In the genomic region with DNA sequence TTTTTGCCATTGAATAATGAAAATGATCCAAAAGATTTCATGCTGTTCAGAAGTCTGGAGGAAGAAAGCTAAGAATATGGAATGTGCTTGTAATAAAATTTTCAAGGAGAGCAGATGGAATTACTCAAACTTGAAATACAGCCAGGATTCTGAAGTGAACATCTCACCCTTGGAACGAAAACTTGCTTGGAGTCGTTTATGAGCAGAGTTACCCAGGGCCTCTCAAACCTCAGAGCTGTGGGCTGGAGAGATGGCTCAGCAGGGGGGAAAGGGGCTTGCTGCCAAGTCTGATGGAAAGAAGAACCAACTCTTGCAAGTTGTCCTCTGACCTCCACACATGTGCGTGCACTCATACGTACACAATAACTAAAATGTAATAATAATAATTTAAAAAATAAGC, we compare ENCODE assay signal across 14 mouse cellular contexts.
DNase-seq lines count a peak whose midpoint lies in the region; ATAC-seq and TF ChIP-seq lines count a peak whose summit lies in the region.
"Had no signal": no experiment of that assay in that cellular context is flagged by ENCODE, and none has a peak within 500 bp of the region (broad histone marks: within the 10 kb centered on the region; RNA-seq: fewer than 3 reads in every experiment).

No protein-coding gene starts in this region.

- no peak for TF ChIP-seq CTCF in brain, embryonic 14.5 days (IDR thresholded peaks at IDR 0.05; ENCODE audit: borderline replicate concordance, extremely low read depth, insufficient read depth, insufficient read length)

- no peaks in the 10 kb centered on the region for H3K27me3 ChIP-seq in limb, embryonic 12.5 days
- H3K27me3 ChIP-seq in limb, embryonic 10.5 days (ENCODE audit: low read depth, poor library complexity, severe bottlenecking): peaks cover 7% of the 10 kb centered on the region; the same call in 1 of the 2 replicates
- no peaks in the 10 kb centered on the region for H3K27me3 ChIP-seq in intestine, embryonic 15.5 days (replicated peaks)
- H3K27me3 ChIP-seq in stomach, embryonic 14.5 days (ENCODE audit: control insufficient read depth, insufficient read depth, low read length): no peaks in the 10 kb centered on the region

- no peak overlapping the region for H3K4me3 ChIP-seq in limb, embryonic 12.5 days (replicated peaks)
- no peak overlapping the region for H3K4me3 ChIP-seq in limb, embryonic 10.5 days
- no peak overlapping the region for H3K4me3 ChIP-seq in intestine, embryonic 15.5 days (replicated peaks)
- no peak overlapping the region for H3K4me3 ChIP-seq in stomach, embryonic 14.5 days (ENCODE audit: low read depth, low read length)
- H3K4me3 ChIP-seq: liver, embryonic 12.5 days; myocyte had no signal

- DNase-seq in limb, embryonic 10.5 days (ENCODE audit: low spot score): no peak
- peak; percentile 65 for DNase-seq in brain, embryonic 14.5 days (ENCODE audit: low read depth)
- DNase-seq in thymus, postnatal 0 days (ENCODE audit: low spot score): no peak
- no peak for DNase-seq in urinary bladder, postnatal 25 days (ENCODE audit: low spot score)
- DNase-seq: adrenal gland, postnatal 36 days; cerebellum, postnatal 36 days; layer of hippocampus, adult 9-11 months; retina, postnatal 1 day; thymus, adult 18-20 months had no signal

- peaks cover 13% of the 10 kb centered on the region for H3K9me3 ChIP-seq in limb, embryonic 12.5 days
- H3K9me3 ChIP-seq in limb, embryonic 10.5 days (replicated peaks): no peaks in the 10 kb centered on the region
- H3K9me3 ChIP-seq in intestine, embryonic 15.5 days: no peaks in the 10 kb centered on the region
- H3K9me3 ChIP-seq in stomach, embryonic 14.5 days (ENCODE audit: control insufficient read depth, low read depth, low read length): 0 out of 2 replicates have a peak, but pooled peaks cover 3% of the 10 kb centered on the region

- 43% methylated on average over 4 of the region's 4 CpGs for WGBS in limb, embryonic 12.5 days
- 91% methylated on average over 4 of the region's 4 CpGs for WGBS in limb, embryonic 10.5 days
- WGBS in intestine, embryonic 15.5 days: 39% methylated on average over 4 of the region's 4 CpGs
- WGBS in stomach, embryonic 14.5 days: 38% methylated on average over 4 of the region's 4 CpGs

- TF ChIP-seq POLR2A in brain, embryonic 14.5 days (IDR thresholded peaks at IDR 0.05; ENCODE audit: borderline replicate concordance, extremely low read depth, insufficient read depth, insufficient read length, poor library complexity, severe bottlenecking): no peak

- no peaks in the 10 kb centered on the region for H3K36me3 ChIP-seq in limb, embryonic 12.5 days
- no peaks in the 10 kb centered on the region for H3K36me3 ChIP-seq in limb, embryonic 10.5 days
- no peaks in the 10 kb centered on the region for H3K36me3 ChIP-seq in intestine, embryonic 15.5 days
- no peaks in the 10 kb centered on the region for H3K36me3 ChIP-seq in stomach, embryonic 14.5 days (ENCODE audit: control insufficient read depth, insufficient read depth, low read length)
- H3K36me3 ChIP-seq: liver, embryonic 12.5 days had no signal

- peak overlapping the region; percentile 82; the same call in 1 of the 2 replicates for H3K27ac ChIP-seq in limb, embryonic 12.5 days
- no peak overlapping the region for H3K27ac ChIP-seq in limb, embryonic 10.5 days
- peak overlapping the region; percentile 76; the same call in 1 of the 2 replicates for H3K27ac ChIP-seq in intestine, embryonic 15.5 days
- peak overlapping the region; percentile 84 for H3K27ac ChIP-seq in stomach, embryonic 14.5 days (ENCODE audit: low read length)
- H3K27ac ChIP-seq: liver, embryonic 12.5 days had no signal

- H3K9ac ChIP-seq in limb, embryonic 12.5 days (replicated peaks): no peak overlapping the region
- no peak overlapping the region for H3K9ac ChIP-seq in intestine, embryonic 15.5 days
- no peak overlapping the region for H3K9ac ChIP-seq in stomach, embryonic 14.5 days (replicated peaks; ENCODE audit: low read depth, low read length)
- H3K9ac ChIP-seq: liver, embryonic 12.5 days had no signal

- ATAC-seq in limb, embryonic 12.5 days (ENCODE audit: insufficient number of reproducible peaks, insufficient read depth, low FRiP score, low TSS enrichment, low read depth): peak; percentile 69; the same call in 1 of the 2 replicates
- ATAC-seq in intestine, embryonic 15.5 days: peak; percentile 79
- peak; percentile 80; the same call in 1 of the 2 replicates for ATAC-seq in stomach, embryonic 14.5 days (ENCODE audit: insufficient number of reproducible peaks, insufficient read depth, low FRiP score, low read depth)
- ATAC-seq: liver, embryonic 12.5 days had no signal

- peaks cover 14% of the 10 kb centered on the region for H3K4me1 ChIP-seq in limb, embryonic 12.5 days (replicated peaks)
- no peaks in the 10 kb centered on the region for H3K4me1 ChIP-seq in limb, embryonic 10.5 days
- peaks cover 8% of the 10 kb centered on the region for H3K4me1 ChIP-seq in intestine, embryonic 15.5 days (replicated peaks)
- peaks cover 8% of the 10 kb centered on the region; the same call in 1 of the 2 replicates for H3K4me1 ChIP-seq in stomach, embryonic 14.5 days (ENCODE audit: control insufficient read depth, insufficient read depth, low read length)
- H3K4me1 ChIP-seq: liver, embryonic 12.5 days had no signal

- H3K4me2 ChIP-seq in limb, embryonic 12.5 days: no peak overlapping the region
- H3K4me2 ChIP-seq in intestine, embryonic 15.5 days (replicated peaks): no peak overlapping the region
- H3K4me2 ChIP-seq in stomach, embryonic 14.5 days (replicated peaks; ENCODE audit: low read depth, low read length): no peak overlapping the region
- H3K4me2 ChIP-seq: liver, embryonic 12.5 days had no signal
